Mouse (Mus musculus): ENCODE data around the gene Gm17304.

- TF ChIP-seq FLI1 (IDR thresholded peaks at IDR 0.05; ENCODE audit: low read length) (no peak), GATA1 (IDR thresholded peaks at IDR 0.05; ENCODE audit: borderline replicate concordance, low read length) (no peak)
These were observed 31.5 kb upstream of the Gm17304 start for GRCm38 (mm10) chr5:106577237-106577888.

Data from megakaryocyte, embryonic 14.5 days (primary cell).